Mouse (Mus musculus): Measurements from ENCODE around the gene Copa. TPM values are rescaled to one million over a fixed set of nuclear protein-coding genes. Genes with fewer than 3 reads are reported as not detected.

Gene Copa
- polyA plus RNA-seq, 1 experiment from 2014 or later: 146 TPM

GRCm38 (mm10) chr1:172159970-172160369, 77.6 kb downstream of the Copa start:
- Histone ChIP-seq H3K4me3 (ENCODE audit: low read depth, low read length) (no peak overlapping the region), H3K9me3 (replicated peaks; ENCODE audit: control insufficient read depth, low read length) (no peaks in the 10 kb centered on the region), H3K9ac (ENCODE audit: low read depth, low read length) (no peak overlapping the region), H3K36me3 (ENCODE audit: control insufficient read depth, insufficient read depth, low read length) (peaks cover 6% of the 10 kb centered on the region), H3K4me1 (ENCODE audit: control insufficient read depth, insufficient read depth, low read length) (peaks cover 7% of the 10 kb centered on the region; the same call in 1 of the 2 replicates), H3K27ac (ENCODE audit: low read depth, low read length) (peak overlapping the region; percentile 70), H3K27me3 (ENCODE audit: control insufficient read depth, insufficient read depth, low read length) (no peaks in the 10 kb centered on the region), H3K4me2 (peak overlapping the region; percentile 27)
- 33% methylated on average over 4 of the region's 4 CpGs for WGBS (ENCODE audit: insufficient replicate concordance)
- no peak for ATAC-seq (replicated peaks; ENCODE audit: insufficient number of reproducible peaks, low FRiP score, low TSS enrichment)

- no peak overlapping the region for H3K9ac ChIP-seq (ENCODE audit: low read depth, low read length)
- H3K4me3 ChIP-seq (ENCODE audit: low read depth, low read length): no peak overlapping the region
- H3K27me3 ChIP-seq (ENCODE audit: control insufficient read depth, insufficient read depth, low read length): no peaks in the 10 kb centered on the region
- H3K4me2 ChIP-seq: peak overlapping the region; percentile 27; the same call in 1 of the 2 replicates
- ATAC-seq (replicated peaks; ENCODE audit: insufficient number of reproducible peaks, low FRiP score, low TSS enrichment): peak; percentile 33
- peaks cover 7% of the 10 kb centered on the region; the same call in 1 of the 2 replicates for H3K4me1 ChIP-seq (ENCODE audit: control insufficient read depth, insufficient read depth, low read length)
- peaks cover 6% of the 10 kb centered on the region for H3K36me3 ChIP-seq (ENCODE audit: control insufficient read depth, insufficient read depth, low read length)
- H3K27ac ChIP-seq (ENCODE audit: low read depth, low read length): peak overlapping the region; percentile 70
- H3K9me3 ChIP-seq (replicated peaks; ENCODE audit: control insufficient read depth, low read length): no peaks in the 10 kb centered on the region
These were observed 78.2 kb downstream of the Copa start for GRCm38 (mm10) chr1:172160508-172160907.

DNA sequence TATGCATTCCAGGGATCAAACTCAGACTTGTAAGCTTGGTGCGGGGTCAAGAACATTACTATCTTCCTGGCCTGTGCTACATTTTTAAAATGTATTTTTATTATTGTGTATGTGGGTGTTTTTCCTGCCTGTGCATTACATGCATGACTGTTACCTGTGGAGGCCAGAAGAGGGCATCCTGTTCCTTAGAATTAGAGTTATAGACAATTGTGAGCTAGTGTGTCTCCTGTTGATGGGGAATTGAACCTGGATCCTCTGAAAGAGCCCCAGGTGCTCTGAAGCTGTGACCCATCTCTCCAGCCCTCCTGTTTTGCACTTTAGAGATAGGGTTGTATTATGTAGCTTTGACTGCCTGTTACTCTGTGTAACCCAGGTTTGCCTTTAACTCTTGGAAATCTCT, 79.7 kb downstream of the Copa start:
- ATAC-seq (replicated peaks; ENCODE audit: insufficient number of reproducible peaks, low FRiP score, low TSS enrichment): no peak
- no peak overlapping the region for H3K9ac ChIP-seq (ENCODE audit: low read depth, low read length)
- H3K9me3 ChIP-seq (replicated peaks; ENCODE audit: control insufficient read depth, low read length): no peaks in the 10 kb centered on the region
- H3K4me1 ChIP-seq (ENCODE audit: control insufficient read depth, insufficient read depth, low read length): peaks cover 7% of the 10 kb centered on the region; the same call in 1 of the 2 replicates
- WGBS (ENCODE audit: insufficient replicate concordance): 91% methylated on average over 1 of the region's 1 CpGs
- 0 out of 2 replicates have a peak, but pooled peaks cover 4% of the 10 kb centered on the region for H3K36me3 ChIP-seq (ENCODE audit: control insufficient read depth, insufficient read depth, low read length)
- H3K4me3 ChIP-seq (ENCODE audit: low read depth, low read length): no peak overlapping the region
- H3K27ac ChIP-seq (ENCODE audit: low read depth, low read length): no peak overlapping the region
- no peak overlapping the region for H3K4me2 ChIP-seq
- H3K27me3 ChIP-seq (ENCODE audit: control insufficient read depth, insufficient read depth, low read length): no peaks in the 10 kb centered on the region

DNA sequence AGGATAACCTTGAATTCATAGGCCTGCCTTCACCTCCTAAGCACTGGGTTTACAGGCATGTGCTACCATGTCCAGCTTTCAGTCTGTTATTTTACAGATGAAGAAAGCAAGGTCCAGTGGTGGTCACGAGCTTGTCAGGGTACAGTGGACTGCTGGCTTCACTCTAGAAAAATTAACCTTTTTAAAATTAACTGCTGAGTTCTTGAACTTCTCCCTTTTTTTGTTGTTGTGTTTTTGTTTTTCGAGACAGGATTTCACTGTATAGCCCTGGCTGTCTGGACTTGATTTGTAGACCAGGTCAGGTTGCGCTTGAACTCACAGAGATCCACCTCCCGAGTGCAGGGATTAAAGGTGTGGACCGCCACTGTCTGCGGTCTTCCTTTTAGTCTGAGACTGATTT, 80.6 kb downstream of the Copa start:
- H3K4me2 ChIP-seq: no peak overlapping the region
- H3K9me3 ChIP-seq (replicated peaks; ENCODE audit: control insufficient read depth, low read length): no peaks in the 10 kb centered on the region
- 87% methylated on average over 6 of the region's 6 CpGs for WGBS (ENCODE audit: insufficient replicate concordance)
- no peak overlapping the region for H3K4me3 ChIP-seq (ENCODE audit: low read depth, low read length)
- no peak for ATAC-seq (replicated peaks; ENCODE audit: insufficient number of reproducible peaks, low FRiP score, low TSS enrichment)
- H3K27ac ChIP-seq (ENCODE audit: low read depth, low read length): no peak overlapping the region
- H3K4me1 ChIP-seq (ENCODE audit: control insufficient read depth, insufficient read depth, low read length): peaks cover 7% of the 10 kb centered on the region; the same call in 1 of the 2 replicates
- H3K27me3 ChIP-seq (ENCODE audit: control insufficient read depth, insufficient read depth, low read length): no peaks in the 10 kb centered on the region
- H3K9ac ChIP-seq (ENCODE audit: low read depth, low read length): no peak overlapping the region
- H3K36me3 ChIP-seq (ENCODE audit: control insufficient read depth, insufficient read depth, low read length): 0 out of 2 replicates have a peak, but pooled peaks cover 4% of the 10 kb centered on the region

DNA sequence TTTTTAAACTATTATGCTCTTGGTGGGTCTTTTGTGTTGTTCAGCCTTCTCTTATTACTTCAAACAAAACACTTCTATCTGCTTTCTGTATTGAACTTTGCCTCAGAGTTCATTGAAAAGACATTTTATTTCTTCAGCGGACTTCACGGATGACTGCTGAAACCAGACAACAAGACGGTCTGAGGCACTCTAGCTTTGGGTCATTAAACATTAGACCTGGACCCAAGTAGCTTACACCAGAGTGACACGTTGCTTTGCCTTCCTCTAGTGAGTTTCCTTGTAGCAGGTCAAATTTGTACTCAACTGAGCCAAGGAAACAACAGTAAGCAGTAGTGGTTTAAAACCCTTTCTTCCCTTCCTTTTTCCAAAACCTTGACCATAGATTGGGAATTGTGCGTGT, 85.6 kb downstream of the Copa start:
- peaks cover 29% of the 10 kb centered on the region for H3K36me3 ChIP-seq (ENCODE audit: control insufficient read depth, insufficient read depth, low read length)
- H3K27ac ChIP-seq (ENCODE audit: low read depth, low read length): no peak overlapping the region
- H3K9ac ChIP-seq (ENCODE audit: low read depth, low read length): no peak overlapping the region
- ATAC-seq (replicated peaks; ENCODE audit: insufficient number of reproducible peaks, low FRiP score, low TSS enrichment): no peak
- no peaks in the 10 kb centered on the region for H3K4me1 ChIP-seq (ENCODE audit: control insufficient read depth, insufficient read depth, low read length)
- 93% methylated on average over 5 of the region's 5 CpGs for WGBS (ENCODE audit: insufficient replicate concordance)
- H3K9me3 ChIP-seq (replicated peaks; ENCODE audit: control insufficient read depth, low read length): 0 out of 2 replicates have a peak, but pooled peaks cover 2% of the 10 kb centered on the region
- H3K27me3 ChIP-seq (ENCODE audit: control insufficient read depth, insufficient read depth, low read length): no peaks in the 10 kb centered on the region
- H3K4me3 ChIP-seq (ENCODE audit: low read depth, low read length): no peak overlapping the region
- H3K4me2 ChIP-seq: no peak overlapping the region

DNA sequence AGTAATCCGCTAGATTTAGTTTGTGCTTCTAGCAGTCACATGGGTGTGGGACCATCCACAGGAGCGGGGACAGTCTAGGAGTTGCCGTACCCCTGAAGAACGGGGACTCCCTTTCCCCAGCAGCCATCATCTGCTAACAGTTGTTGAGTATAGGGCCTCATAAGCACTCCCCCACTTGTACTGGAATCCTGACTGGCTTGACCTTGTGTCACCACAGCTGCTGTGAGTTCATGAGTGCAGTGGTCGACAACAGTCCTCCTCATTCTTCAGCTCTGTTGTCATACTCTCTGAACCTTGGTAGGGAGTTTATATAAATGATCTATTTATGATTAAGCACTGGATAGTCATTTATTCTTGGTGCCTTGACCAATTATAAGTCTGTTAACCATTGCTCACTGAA, 87.5 kb downstream of the Copa start:
- no peak for ATAC-seq (replicated peaks; ENCODE audit: insufficient number of reproducible peaks, low FRiP score, low TSS enrichment)
- Histone ChIP-seq H3K36me3 (ENCODE audit: control insufficient read depth, insufficient read depth, low read length) (peaks cover 37% of the 10 kb centered on the region), H3K9me3 (replicated peaks; ENCODE audit: control insufficient read depth, low read length) (0 out of 2 replicates have a peak, but pooled peaks cover 2% of the 10 kb centered on the region), H3K4me1 (ENCODE audit: control insufficient read depth, insufficient read depth, low read length) (peaks cover 9% of the 10 kb centered on the region; the same call in 1 of the 2 replicates), H3K27me3 (ENCODE audit: control insufficient read depth, insufficient read depth, low read length) (no peaks in the 10 kb centered on the region), H3K27ac (ENCODE audit: low read depth, low read length) (no peak overlapping the region), H3K9ac (ENCODE audit: low read depth, low read length) (no peak overlapping the region), H3K4me2 (no peak overlapping the region), H3K4me3 (ENCODE audit: low read depth, low read length) (no peak overlapping the region)
- WGBS (ENCODE audit: insufficient replicate concordance): 95% methylated on average over 5 of the region's 5 CpGs

Other genes with a start within 250 kb of the Copa start
- gene Cd84, start 242.8 kb upstream of the Copa start, polyA plus RNA-seq (2014; fragmentation: Nextera tagmentation; extraction: Ambion mirVana): 0.86 and 1.2 TPM in 2 replicates
- gene Gm10521, start 186.9 kb upstream of the Copa start, polyA plus RNA-seq (2014; fragmentation: Nextera tagmentation; extraction: Ambion mirVana): not detected in 2 replicates
- gene Slamf6, start 165.0 kb upstream of the Copa start, polyA plus RNA-seq (2014; fragmentation: Nextera tagmentation; extraction: Ambion mirVana): 0.30 TPM in 1 of 2 replicates, not detected in the other
- 10.4 and 10.9 TPM in 2 replicates for gene Vangl2, start 54.1 kb upstream of the Copa start, polyA plus RNA-seq (2014; fragmentation: Nextera tagmentation; extraction: Ambion mirVana)
- gene Nhlh1, start 25.0 kb upstream of the Copa start, polyA plus RNA-seq (2014; fragmentation: Nextera tagmentation; extraction: Ambion mirVana): not detected in 2 replicates
- 115 and 122 TPM in 2 replicates for gene Ncstn, start 266 bp downstream of the Copa start, polyA plus RNA-seq (2014; fragmentation: Nextera tagmentation; extraction: Ambion mirVana)
- 120 and 139 TPM in 2 replicates for gene Pex19, start 44.2 kb downstream of the Copa start, polyA plus RNA-seq (2014; fragmentation: Nextera tagmentation; extraction: Ambion mirVana)
- gene Dcaf8, start 65.6 kb downstream of the Copa start, polyA plus RNA-seq (2014; fragmentation: Nextera tagmentation; extraction: Ambion mirVana): 85.4 and 105 TPM in 2 replicates
- gene Pea15a, start 124.3 kb downstream of the Copa start, polyA plus RNA-seq (2014; fragmentation: Nextera tagmentation; extraction: Ambion mirVana): 121 and 147 TPM in 2 replicates
- gene Casq1, start 137.3 kb downstream of the Copa start, polyA plus RNA-seq (2014; fragmentation: Nextera tagmentation; extraction: Ambion mirVana): 205 and 230 TPM in 2 replicates
- 0.31 and 0.35 TPM in 2 replicates for gene Atp1a4, start 175.9 kb downstream of the Copa start, polyA plus RNA-seq (2014; fragmentation: Nextera tagmentation; extraction: Ambion mirVana)
- gene Igsf8, start 179.1 kb downstream of the Copa start, polyA plus RNA-seq (2014; fragmentation: Nextera tagmentation; extraction: Ambion mirVana): 22.8 and 24.0 TPM in 2 replicates
- gene Atp1a2, start 215.5 kb downstream of the Copa start, polyA plus RNA-seq (2014; fragmentation: Nextera tagmentation; extraction: Ambion mirVana): 4.7 and 7.0 TPM in 2 replicates
- 0.59 and 0.77 TPM in 2 replicates for gene Kcnj9, start 246.8 kb downstream of the Copa start, polyA plus RNA-seq (2014; fragmentation: Nextera tagmentation; extraction: Ambion mirVana)